Mouse (Mus musculus) liver, embryonic 12.5 days (tissue): Measurements from ENCODE around the gene Tmem45a. TPM values are rescaled to one million over a fixed set of nuclear protein-coding genes. Genes with fewer than 3 reads are reported as not detected.

Experiments
- ATAC-seq: fragments of 200-750 bp; cut with Nextera tagmentation; 2 replicates; pipeline ENCODE4 v1.8.0; 2017; ENCODE audit warnings: moderate number of reproducible peaks, mild to moderate bottlenecking, moderate library complexity
- H3K27ac ChIP-seq: fragments of 300-500 bp; sonication (generic); 2 replicates; pipeline ENCODE4 v1.5.1; 2016; ENCODE audit warnings: mild to moderate bottlenecking
- H3K27me3 ChIP-seq: fragments of 300-500 bp; sonication (generic); replicated peaks from 2 replicates; pipeline ENCODE4 v1.6.1; 2016; ENCODE audit warnings: mild to moderate bottlenecking, moderate library complexity
- H3K36me3 ChIP-seq: fragments of 300-500 bp; sonication (generic); 2 replicates; pipeline ENCODE4 v1.6.1; 2016; ENCODE audit warnings: mild to moderate bottlenecking, moderate library complexity
- H3K4me1 ChIP-seq: fragments of 300-500 bp; sonication (generic); 2 replicates; pipeline ENCODE4 v1.6.1; 2016
- H3K4me2 ChIP-seq: fragments of 300-500 bp; sonication (generic); 2 replicates; pipeline ENCODE4 v1.6.1; 2016; ENCODE audit warnings: mild to moderate bottlenecking, moderate library complexity
- H3K4me3 ChIP-seq: fragments of 300-500 bp; sonication (generic); 2 replicates; pipeline ENCODE4 v1.5.1; 2016; ENCODE audit warnings: mild to moderate bottlenecking, moderate library complexity
- H3K9ac ChIP-seq: fragments of 300-500 bp; sonication (generic); 2 replicates; pipeline ENCODE4 v1.6.1; 2016; ENCODE audit warnings: mild to moderate bottlenecking, moderate library complexity
- H3K9me3 ChIP-seq: fragments of 300-500 bp; sonication (generic); replicated peaks from 2 replicates; pipeline ENCODE4 v1.6.1; 2016; ENCODE audit warnings: mild to moderate bottlenecking, moderate library complexity
- WGBS: fragments of 180-500 bp; shearing (Covaris S2); methylation state at CpG from one replicate; pipeline ENCODE4 v1.1.7; 2016; ENCODE audit not compliant: insufficient replicate concordance; 5-methylcytosine and 5-hydroxymethylcytosine counted together
- polyA plus RNA-seq: library from polyadenylated mRNA; unstranded; fragments of >200 nt; fragmentation: Nextera tagmentation; extraction: Ambion mirVana; gene quantifications from 2 replicates; pipeline ENCODE4 v1.2.1, GENCODE M21; 2016

Tmem45a gene
- polyA plus RNA-seq, 1 experiment from 2014 or later, result 2.5 TPM

DNA sequence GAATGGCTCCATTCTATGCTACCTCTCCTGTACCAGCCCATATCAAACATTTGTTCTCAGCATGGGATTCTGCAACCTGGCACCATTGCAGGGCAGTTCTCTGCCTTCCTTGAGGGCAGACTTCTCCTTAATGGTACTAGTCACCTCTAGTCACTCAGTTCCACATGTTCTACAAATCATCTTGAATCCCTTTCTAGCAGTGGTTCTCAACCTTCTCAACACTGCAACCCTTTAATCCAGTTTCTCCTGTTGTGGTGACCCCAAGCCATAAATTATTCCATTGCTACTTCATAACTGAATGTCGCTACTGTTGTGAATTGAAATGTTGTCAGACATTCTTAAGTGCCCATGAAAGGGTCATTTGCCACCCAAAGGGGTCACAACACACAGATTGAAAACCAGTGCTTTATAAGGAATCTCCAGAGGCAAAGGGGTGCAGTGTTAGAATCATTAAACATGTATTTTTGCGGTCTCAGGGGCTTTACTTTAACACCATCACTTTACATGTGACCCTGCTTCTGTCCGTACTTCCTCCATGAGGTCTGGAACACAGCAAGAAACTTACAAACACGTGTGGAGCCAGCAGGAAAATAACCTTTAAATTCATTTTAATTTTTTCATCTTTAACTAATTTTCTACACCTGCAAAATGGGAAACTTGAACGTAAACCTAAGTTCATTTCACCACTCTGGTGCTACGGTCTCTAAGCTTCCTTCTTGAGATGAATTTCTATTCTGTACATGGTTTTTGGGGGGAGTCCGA lies 91.4 kb downstream of the Tmem45a start:
- no peak for ATAC-seq
- Histone ChIP-seq H3K9ac (no peak overlapping the region), H3K27ac (no peak overlapping the region), H3K36me3 (no peaks in the 10 kb centered on the region), H3K9me3 (no peaks in the 10 kb centered on the region), H3K4me1 (peaks cover 25% of the 10 kb centered on the region), H3K4me3 (no peak overlapping the region), H3K27me3 (no peaks in the 10 kb centered on the region), H3K4me2 (no peak overlapping the region)
- WGBS, result 66% methylated on average over 7 of the region's 7 CpGs

- Histone ChIP-seq H3K4me1 (peaks cover 17% of the 10 kb centered on the region), H3K9ac (no peak overlapping the region), H3K27ac (no peak overlapping the region), H3K9me3 (no peaks in the 10 kb centered on the region), H3K4me2 (no peak overlapping the region), H3K4me3 (no peak overlapping the region), H3K27me3 (no peaks in the 10 kb centered on the region), H3K36me3 (no peaks in the 10 kb centered on the region)
- ATAC-seq, result no peak
- WGBS, result 71% methylated on average over 1 of the region's 1 CpGs
Measured at GRCm38 (mm10) chr16:56793778-56794177, 92.2 kb downstream of the Tmem45a start.

DNA sequence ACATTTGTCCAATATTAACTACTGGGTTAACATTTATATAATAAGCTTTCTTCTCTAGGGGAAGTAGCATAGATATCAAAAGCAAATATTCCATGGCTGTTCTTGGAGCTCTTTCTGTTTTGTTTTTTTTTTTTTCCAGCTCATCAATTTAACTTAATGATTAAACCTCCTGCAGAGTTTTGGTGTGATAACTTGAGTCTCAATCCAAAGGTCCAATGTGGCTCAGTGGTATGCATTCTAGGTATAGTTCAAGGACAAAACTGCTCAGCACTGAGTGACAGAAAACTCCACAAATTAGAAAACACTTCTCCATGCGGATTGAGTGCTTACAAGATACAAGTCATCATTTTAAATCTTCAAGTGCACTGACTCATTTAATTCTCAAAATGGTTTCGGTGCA lies 100.0 kb downstream of the Tmem45a start:
- WGBS, result 72% methylated on average over 2 of the region's 2 CpGs
- Histone ChIP-seq H3K27ac (no peak overlapping the region), H3K9ac (no peak overlapping the region), H3K36me3 (no peaks in the 10 kb centered on the region), H3K9me3 (no peaks in the 10 kb centered on the region), H3K4me1 (no peaks in the 10 kb centered on the region), H3K27me3 (no peaks in the 10 kb centered on the region), H3K4me3 (no peak overlapping the region), H3K4me2 (no peak overlapping the region)
- no peak for ATAC-seq

DNA sequence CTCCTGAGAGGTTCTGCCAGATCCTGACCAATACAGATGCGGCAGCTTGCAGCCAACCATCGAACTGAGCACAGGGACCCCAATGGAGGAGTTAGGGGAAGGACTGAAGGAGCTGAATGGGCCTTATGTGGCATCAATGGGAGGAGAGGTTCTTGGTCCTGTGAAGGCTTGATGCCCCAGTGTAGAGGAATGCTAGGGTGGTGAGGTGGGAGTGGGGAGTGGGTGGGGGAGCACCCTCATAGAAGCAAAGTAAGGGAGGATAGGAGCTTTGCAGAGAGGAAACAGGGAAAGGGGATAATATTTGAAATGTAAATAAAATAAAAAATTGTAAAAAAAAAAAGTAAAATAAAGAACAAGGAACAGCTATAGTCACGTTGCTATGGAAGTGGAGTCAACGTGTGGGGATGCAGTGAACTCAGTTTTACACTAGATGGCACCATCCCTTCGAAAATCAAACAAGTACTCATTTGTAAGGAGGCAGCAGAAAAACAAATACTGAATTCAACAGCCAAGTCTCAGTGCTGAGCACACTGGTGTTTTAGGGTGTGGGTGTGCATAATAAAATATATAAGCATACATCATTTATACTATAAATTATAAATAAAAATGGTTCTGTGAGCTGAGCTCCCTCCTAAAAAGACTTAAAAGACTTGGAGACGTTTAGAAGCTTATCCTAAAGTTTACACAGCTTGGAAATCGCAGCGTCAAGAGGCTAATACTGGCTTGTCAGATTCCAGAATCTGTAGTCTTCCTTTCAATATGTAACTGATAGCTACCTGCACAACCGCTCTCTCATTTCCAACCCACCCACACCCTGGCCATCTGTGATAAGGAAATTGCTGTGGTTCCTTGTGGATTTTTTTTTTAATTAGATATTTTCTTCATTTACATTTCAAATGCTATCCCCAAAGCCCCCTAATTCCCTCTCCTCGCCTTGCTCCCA lies 114.5 kb downstream of the Tmem45a start:
- Histone ChIP-seq H3K9me3 (no peaks in the 10 kb centered on the region), H3K9ac (no peak overlapping the region), H3K36me3 (no peaks in the 10 kb centered on the region), H3K4me3 (no peak overlapping the region), H3K4me1 (peaks cover 6% of the 10 kb centered on the region), H3K27ac (no peak overlapping the region), H3K4me2 (no peak overlapping the region), H3K27me3 (no peaks in the 10 kb centered on the region; the same call in 1 of the 2 replicates)
- WGBS, result 34% methylated on average over 10 of the region's 10 CpGs
- ATAC-seq, result 0 out of 2 replicates have a peak, but pooled peaks have one; percentile 49

Other genes with a start within 250 kb of the Tmem45a start
- gene Tfg, start 168.7 kb downstream of the Tmem45a start, polyA plus RNA-seq, result 94.7 and 95.9 TPM in 2 replicates
- not detected in 2 replicates for gene Adgrg7, start 90.3 kb downstream of the Tmem45a start, polyA plus RNA-seq
- not detected in 2 replicates for gene Lnp1, start 41.9 kb upstream of the Tmem45a start, polyA plus RNA-seq
- 0.08 TPM in 1 of 2 replicates, not detected in the other for gene Tmem45a2, start 185.2 kb upstream of the Tmem45a start, polyA plus RNA-seq
- gene Tomm70a, start 235.5 kb upstream of the Tmem45a start, polyA plus RNA-seq, result 50.7 and 51.2 TPM in 2 replicates